Mouse (Mus musculus) heart, adult 2 months (tissue): ENCODE results near the gene Kif21a. TPM values are rescaled to one million over a fixed set of nuclear protein-coding genes. Genes with fewer than 3 reads are reported as not detected.

Experiments used
- DNase-seq, 2 experiments: peaks; one replicate each; pipeline ENCODE4 v3.0.0; 2021
- H3K27ac ChIP-seq: fragments of 200-600 bp; 2 replicates; pipeline ENCODE4 v1.8.1; 2022
- H3K27me3 ChIP-seq: fragments of 200-500 bp; 2 replicates; pipeline ENCODE4 v1.6.1; 2012; ENCODE audit warnings: mild to moderate bottlenecking, low read length, inconsistent platforms, mixed read lengths; ENCODE audit not compliant: control insufficient read depth, insufficient read depth
- H3K36me3 ChIP-seq: fragments of 200-500 bp; 2 replicates; pipeline ENCODE4 v1.6.1; 2012; ENCODE audit warnings: low read length, inconsistent platforms; ENCODE audit not compliant: control insufficient read depth, insufficient read depth
- H3K4me1 ChIP-seq: fragments of 200-500 bp; 2 replicates; pipeline ENCODE4 v1.6.1; 2011; ENCODE audit warnings: low read length; ENCODE audit not compliant: control insufficient read depth, insufficient read depth
- H3K4me3 ChIP-seq: fragments of 200-600 bp; 2 replicates; pipeline ENCODE4 v1.8.1; 2022
- H3K79me2 ChIP-seq: fragments of 200-500 bp; replicated peaks from 2 replicates; pipeline ENCODE4 v1.6.1; 2012; ENCODE audit warnings: mild to moderate bottlenecking, inconsistent platforms, low read length, moderate library complexity, mixed read lengths; ENCODE audit not compliant: control insufficient read depth, insufficient read depth
- H3K9ac ChIP-seq: fragments of 200-500 bp; 2 replicates; pipeline ENCODE4 v1.6.1; 2012; ENCODE audit warnings: low read depth, mild to moderate bottlenecking, control low read depth, inconsistent platforms, low read length, mixed read lengths
- CTCF ChIP-seq: fragments of 200-600 bp; IDR thresholded peaks from 2 replicates; pipeline ENCODE4 v1.8.1; 2022; ENCODE audit warnings: antibody characterized with exemption, mild to moderate bottlenecking, moderate library complexity
- EP300 ChIP-seq: fragments of 200-500 bp; IDR thresholded peaks from 2 replicates; pipeline ENCODE4 v1.6.1; 2011; ENCODE audit warnings: low read depth, low read length, control low read depth; ENCODE audit not compliant: insufficient read depth
- POLR2A ChIP-seq: fragments of 200-500 bp; IDR thresholded peaks from 2 replicates; pipeline ENCODE4 v1.6.1; 2011; ENCODE audit warnings: mild to moderate bottlenecking, low read depth, low read length, control low read depth; ENCODE audit not compliant: insufficient read depth
- WGBS: fragments of 180-500 bp; shearing (Covaris S2); methylation state at CpG from one replicate; pipeline ENCODE4 v1.1.7; 2018; 5-methylcytosine and 5-hydroxymethylcytosine counted together
- intact Hi-C: fragments of 180-260 bp; cut with DNase I; formaldehyde crosslinking; loops from one replicate; pipeline ENCODE4 v1.15.1; 2025
- polyA plus RNA-seq: library from polyadenylated mRNA; depleted of rRNA; stranded (reverse); fragments of >200 nt; gene quantifications from 2 replicates; pipeline ENCODE4 v1.2.3, GENCODE M21; 2012
- total RNA-seq, 2 experiments: library from RNA; stranded (reverse); gene quantifications; 2 replicates each; pipeline ENCODE4 v1.2.3; 2021

Gene Kif21a
- total and polyA plus RNA-seq, 3 experiments = 3.7 to 18.9 (median 18.1) TPM

GRCm38 (mm10) chr15:91000280-91001036, 49.3 kb downstream of the Kif21a start:
- 78% methylated on average over 21 of the region's 21 CpGs for WGBS
- no peak for DNase-seq
- Histone ChIP-seq H3K9ac (no peak overlapping the region), H3K36me3 (no peaks in the 10 kb centered on the region), H3K4me3 (no peak overlapping the region), H3K27ac (no peak overlapping the region), H3K79me2 (no peaks in the 10 kb centered on the region), H3K4me1 (no peaks in the 10 kb centered on the region), H3K27me3 (no peaks in the 10 kb centered on the region)
- intact Hi-C loops = no loop called here
- no peak for TF ChIP-seq EP300
- no peak for TF ChIP-seq CTCF
- TF ChIP-seq POLR2A = no peak

- DNase-seq = no peak
- Histone ChIP-seq H3K9ac (no peak overlapping the region), H3K79me2 (no peaks in the 10 kb centered on the region), H3K27me3 (no peaks in the 10 kb centered on the region), H3K4me1 (peaks cover 1% of the 10 kb centered on the region; the same call in 1 of the 2 replicates), H3K36me3 (no peaks in the 10 kb centered on the region), H3K4me3 (no peak overlapping the region), H3K27ac (no peak overlapping the region)
- intact Hi-C loops = loop anchor here (5.0 to 10.0 kb wide), 2 partner anchors 192 to 299 kb away; no protein-coding TSS in a partner anchor
- 49% methylated on average over 2 of the region's 2 CpGs for WGBS
- TF ChIP-seq CTCF (peak; percentile 65), POLR2A (no peak), EP300 (no peak)
Measured at GRCm38 (mm10) chr15:90992871-90993270, 56.9 kb downstream of the Kif21a start.

GRCm38 (mm10) chr15:90992388-90992787, 57.4 kb downstream of the Kif21a start:
- H3K27me3 ChIP-seq = no peaks in the 10 kb centered on the region
- intact Hi-C loops = loop anchor here (5.0 to 10.0 kb wide), 2 partner anchors 192 to 300 kb away; no protein-coding TSS in a partner anchor
- H3K79me2 ChIP-seq = no peaks in the 10 kb centered on the region
- peaks cover 1% of the 10 kb centered on the region; the same call in 1 of the 2 replicates for H3K4me1 ChIP-seq
- no peaks in the 10 kb centered on the region for H3K36me3 ChIP-seq
- peak in 1 of 2 experiments; percentile 7 for DNase-seq
- no peak overlapping the region for H3K27ac ChIP-seq
- no peak for TF ChIP-seq POLR2A
- no peak for TF ChIP-seq EP300
- no peak for TF ChIP-seq CTCF
- no peak overlapping the region for H3K4me3 ChIP-seq
- WGBS = 37% methylated on average over 14 of the region's 14 CpGs
- no peak overlapping the region for H3K9ac ChIP-seq

- no peak overlapping the region for H3K9ac ChIP-seq
- peaks cover 1% of the 10 kb centered on the region; the same call in 1 of the 2 replicates for H3K4me1 ChIP-seq
- no peaks in the 10 kb centered on the region for H3K36me3 ChIP-seq
- intact Hi-C loops = loop anchor here (5.0 to 10.0 kb wide), 2 partner anchors 193 to 300 kb away; no protein-coding TSS in a partner anchor
- no peak overlapping the region for H3K27ac ChIP-seq
- H3K27me3 ChIP-seq = no peaks in the 10 kb centered on the region
- 81% methylated on average over 4 of the region's 4 CpGs for WGBS
- DNase-seq = no peak
- TF ChIP-seq EP300 (no peak), CTCF (no peak), POLR2A (no peak)
- no peak overlapping the region for H3K4me3 ChIP-seq
- H3K79me2 ChIP-seq = no peaks in the 10 kb centered on the region
Measured at GRCm38 (mm10) chr15:90991843-90992242, 57.9 kb downstream of the Kif21a start.

GRCm38 (mm10) chr15:90987714-90988250, 62.0 kb downstream of the Kif21a start:
- intact Hi-C loops = no loop called here
- 85% methylated on average over 12 of the region's 12 CpGs for whole genome bisulfite sequencing
- TF ChIP-seq EP300 = no peak
- TF ChIP-seq CTCF = no peak
- no peak for TF ChIP-seq POLR2A
- Histone ChIP-seq H3K9ac (no peak overlapping the region), H3K27ac (no peak overlapping the region), H3K79me2 (no peaks in the 10 kb centered on the region), H3K36me3 (no peaks in the 10 kb centered on the region), H3K4me1 (peaks cover 1% of the 10 kb centered on the region; the same call in 1 of the 2 replicates), H3K4me3 (no peak overlapping the region), H3K27me3 (no peaks in the 10 kb centered on the region)
- DNase-seq = no peak

- no peak overlapping the region for H3K9ac ChIP-seq
- H3K4me1 ChIP-seq = no peaks in the 10 kb centered on the region
- intact Hi-C loops = no loop called here
- H3K27me3 ChIP-seq = no peaks in the 10 kb centered on the region
- H3K4me3 ChIP-seq = no peak overlapping the region
- H3K79me2 ChIP-seq = no peaks in the 10 kb centered on the region
- TF ChIP-seq POLR2A (no peak), EP300 (no peak), CTCF (peak; percentile 26; the same call in 1 of the 2 replicates)
- no peak overlapping the region for H3K27ac ChIP-seq
- DNase-seq = no peak
- no peaks in the 10 kb centered on the region for H3K36me3 ChIP-seq
- 73% methylated on average over 5 of the region's 5 CpGs for WGBS
Measured at GRCm38 (mm10) chr15:90975914-90976313, 73.8 kb downstream of the Kif21a start.
